Mouse (Mus musculus): ENCODE results near the gene Cavin3.
"Not testable (repeated sequence)": the region's sequence is repeated elsewhere in the genome, so short reads cannot be mapped to it uniquely, and the experiment has no call there.

The Cavin3 gene

DNA sequence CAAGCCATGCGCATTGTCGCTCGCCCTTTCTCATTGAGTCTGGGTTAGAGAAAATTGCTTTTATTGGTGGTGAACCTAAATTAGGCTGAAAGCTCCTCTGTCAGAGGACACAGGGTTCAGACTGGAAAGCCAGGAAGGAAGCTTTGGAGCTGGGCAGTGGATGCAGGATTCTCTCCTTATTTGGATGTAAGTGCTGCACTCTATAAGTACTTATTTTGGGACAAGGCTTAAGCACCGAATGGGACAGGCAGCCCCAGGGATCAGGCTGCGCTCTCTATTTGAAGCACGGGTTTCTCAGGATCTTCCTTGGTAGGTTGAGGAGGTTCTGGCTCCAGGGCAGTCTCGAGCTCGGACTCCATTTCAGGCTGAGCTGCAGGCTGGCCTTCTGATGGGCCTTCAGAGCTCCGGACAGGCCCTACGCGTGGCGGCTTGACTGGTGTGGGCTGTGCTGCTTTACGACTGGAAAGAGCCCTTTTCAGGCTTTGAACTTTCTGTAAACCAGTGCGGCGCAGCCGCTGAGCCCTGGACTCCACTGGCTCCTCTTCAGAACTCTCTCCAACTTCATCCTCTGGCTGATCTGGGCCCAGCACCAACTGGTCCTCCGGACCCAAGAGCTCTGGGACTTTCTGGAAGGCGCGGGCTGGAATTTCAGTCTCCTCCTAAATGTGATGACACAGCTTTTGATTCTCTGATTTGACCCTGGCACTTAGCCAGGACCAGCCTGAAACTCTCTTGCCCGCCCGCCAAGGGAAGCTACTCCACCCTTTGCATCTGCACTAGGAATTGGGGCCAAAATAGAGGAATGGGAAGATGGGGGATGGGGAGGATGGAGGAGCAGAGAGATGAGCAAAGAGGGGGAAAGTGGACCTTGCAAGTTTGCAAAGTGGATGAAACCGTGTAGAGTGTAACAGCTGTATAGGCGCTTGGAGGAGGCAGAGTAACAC, 1.3 kb downstream of the Cavin3 start:
- peak in 1 of 2 experiments; percentile 21 for DNase-seq (ENCODE audit: low spot score in 2 of 2)

DNA sequence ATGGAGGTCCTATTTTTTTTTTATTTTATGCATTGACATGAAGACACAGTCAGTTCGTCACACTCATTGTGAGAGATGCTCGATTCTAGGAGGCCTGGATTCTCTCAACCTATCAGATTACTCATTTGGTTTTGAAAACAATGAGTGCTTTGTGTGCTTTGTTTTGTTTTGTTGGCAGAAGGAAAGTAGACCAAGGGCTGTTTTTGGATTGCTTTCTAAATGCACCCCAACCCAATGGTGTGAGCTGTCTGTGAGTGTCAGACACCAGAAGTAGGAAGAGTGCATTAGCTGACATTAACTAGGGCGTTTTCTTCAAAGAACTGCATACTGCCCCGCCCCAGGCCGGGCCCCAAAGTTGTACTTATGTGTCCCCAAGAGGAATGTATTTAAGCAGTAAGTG, 2.0 kb downstream of the Cavin3 start:
- DNase-seq (ENCODE audit: low spot score in 2 of 2) = no peak

DNA sequence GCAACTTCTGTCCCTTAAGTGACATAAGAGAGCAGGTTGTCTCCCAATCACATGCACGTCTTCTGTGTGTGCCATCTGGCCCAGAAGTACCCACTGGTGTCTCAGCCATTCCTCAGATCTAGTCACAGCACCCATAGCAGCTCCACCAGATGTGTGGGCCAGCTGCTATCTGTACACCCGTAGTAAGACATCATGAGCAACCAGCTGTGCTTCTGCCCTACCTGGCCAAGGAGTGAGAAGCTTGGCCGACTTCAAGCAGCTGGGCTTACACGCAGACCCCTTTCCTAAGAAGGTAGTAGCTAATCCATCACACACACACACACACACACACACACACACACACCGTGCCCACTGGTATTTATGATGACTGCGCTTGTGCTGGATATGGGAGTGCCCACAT, 2.9 kb downstream of the Cavin3 start:
- no peak for DNase-seq (ENCODE audit: low spot score in 2 of 2)

DNA sequence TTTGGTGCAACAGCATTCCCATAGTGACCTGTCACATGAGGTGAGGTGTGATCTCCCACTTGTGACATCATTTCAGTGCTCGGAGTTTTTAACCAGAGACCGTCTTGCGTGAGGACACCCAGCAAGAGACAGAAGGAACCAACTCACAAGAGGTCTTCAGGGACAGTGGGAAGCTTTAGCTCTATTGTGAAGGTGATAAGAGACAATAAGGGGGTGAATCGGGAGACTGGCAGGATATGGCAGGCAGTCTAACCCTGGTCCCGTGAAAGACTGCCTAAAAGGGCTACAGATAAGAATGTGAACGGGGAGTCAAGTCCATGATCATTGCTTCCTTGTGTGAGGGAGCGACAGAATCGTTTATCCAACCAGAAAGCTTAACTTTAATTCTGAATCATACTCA, 3.8 kb downstream of the Cavin3 start:
- no peak for DNase-seq (ENCODE audit: low spot score in 2 of 2)

DNA sequence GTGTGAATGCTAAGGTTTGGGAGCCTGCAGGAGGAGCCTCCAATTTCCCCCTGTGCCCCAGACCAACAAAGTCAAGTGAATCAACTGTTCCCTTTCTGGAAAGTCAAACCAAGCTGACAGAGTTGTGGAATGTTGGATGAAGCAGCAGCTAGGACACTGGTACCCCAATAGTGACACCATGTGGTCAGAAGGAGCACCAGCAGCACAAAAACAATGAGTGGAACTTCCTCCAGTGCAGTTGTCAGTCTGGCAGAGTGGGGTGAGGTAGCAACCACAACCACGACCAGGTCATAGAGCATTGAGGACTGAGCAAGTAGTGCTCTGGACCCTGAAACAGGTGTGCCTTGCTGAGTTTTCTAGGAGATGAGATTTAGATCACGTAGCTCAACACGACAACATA, 4.3 kb downstream of the Cavin3 start:
- DNase-seq (ENCODE audit: low spot score in 2 of 2) = peak; percentile 24 to 47

DNA sequence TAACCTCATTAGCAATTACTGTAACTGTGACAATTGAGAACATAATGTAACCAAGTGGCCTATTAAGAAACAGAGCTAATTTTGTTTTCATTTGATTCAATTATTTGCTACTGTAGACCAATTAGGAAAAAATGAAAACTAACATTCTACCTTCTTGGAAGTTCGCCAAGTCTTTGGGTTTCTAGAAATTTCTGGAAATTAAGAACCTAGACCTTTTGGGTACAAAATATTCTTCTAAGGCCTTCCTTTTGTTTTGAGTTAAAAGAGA, 4.7 kb downstream of the Cavin3 start:
- no peak for DNase-seq (ENCODE audit: low spot score in 2 of 2)

DNA sequence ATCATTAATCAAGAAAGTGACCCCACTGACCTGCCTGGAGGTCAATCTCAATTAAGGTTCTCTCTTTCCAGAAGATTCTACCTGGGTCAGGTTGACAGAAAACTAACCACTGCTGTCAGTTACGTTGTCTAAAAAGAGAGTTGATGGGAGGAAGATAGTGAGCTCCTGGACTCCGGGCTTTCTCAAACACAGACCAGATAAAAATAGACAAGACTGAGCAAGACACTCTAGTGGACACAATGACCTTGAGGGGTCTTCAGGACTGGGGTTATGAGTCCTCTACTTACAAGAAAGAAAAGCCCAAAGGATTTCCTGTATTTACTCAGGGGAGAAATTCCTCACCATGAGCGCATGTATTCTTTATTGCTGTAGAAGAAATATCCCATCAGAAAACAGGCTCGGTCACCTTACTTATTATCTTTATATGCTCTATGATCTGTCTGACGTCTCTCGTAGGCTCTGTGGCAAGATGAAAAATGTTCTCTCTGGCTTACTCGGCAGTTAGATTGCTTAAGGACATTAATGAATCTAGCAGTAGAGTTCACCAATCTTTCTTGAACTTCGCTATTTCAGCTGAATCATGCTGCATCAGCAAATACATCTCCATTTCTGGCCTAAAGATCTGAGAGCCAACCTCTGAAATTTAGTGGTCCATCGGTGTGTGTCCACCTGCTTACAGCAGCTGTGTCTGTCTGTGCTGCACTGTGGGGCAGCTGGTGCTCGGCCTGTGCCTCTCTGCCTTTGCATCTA, 5.2 kb downstream of the Cavin3 start:
- DNase-seq (ENCODE audit: low spot score in 2 of 2) = no peak

DNA sequence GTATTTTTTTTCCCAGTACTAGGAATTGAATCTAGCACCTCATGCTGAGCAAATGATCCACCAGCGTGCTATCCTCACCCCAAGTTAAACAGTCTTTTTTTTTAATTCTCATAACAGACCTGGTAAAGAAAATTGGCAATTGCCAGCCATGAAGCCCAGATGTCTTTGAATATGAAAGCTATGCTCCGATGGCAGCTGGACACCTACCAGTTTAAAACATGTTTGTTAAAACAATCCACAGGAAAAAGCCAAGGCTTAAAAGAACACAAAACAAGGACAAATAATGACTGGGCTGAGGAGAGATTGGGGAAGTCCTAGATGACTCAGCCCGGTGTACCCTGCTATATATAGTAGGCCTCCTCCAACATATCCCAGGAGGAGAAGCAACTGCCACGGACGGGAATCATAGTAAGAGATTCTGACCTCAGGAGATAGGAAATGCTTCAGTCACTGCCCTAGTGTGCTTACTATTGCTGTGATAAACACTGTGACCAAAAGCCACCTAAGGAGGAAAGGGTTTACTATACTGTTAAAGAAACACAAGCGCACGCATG, 6.6 kb downstream of the Cavin3 start:
- DNase-seq (ENCODE audit: low spot score in 2 of 2) = no peak

DNA sequence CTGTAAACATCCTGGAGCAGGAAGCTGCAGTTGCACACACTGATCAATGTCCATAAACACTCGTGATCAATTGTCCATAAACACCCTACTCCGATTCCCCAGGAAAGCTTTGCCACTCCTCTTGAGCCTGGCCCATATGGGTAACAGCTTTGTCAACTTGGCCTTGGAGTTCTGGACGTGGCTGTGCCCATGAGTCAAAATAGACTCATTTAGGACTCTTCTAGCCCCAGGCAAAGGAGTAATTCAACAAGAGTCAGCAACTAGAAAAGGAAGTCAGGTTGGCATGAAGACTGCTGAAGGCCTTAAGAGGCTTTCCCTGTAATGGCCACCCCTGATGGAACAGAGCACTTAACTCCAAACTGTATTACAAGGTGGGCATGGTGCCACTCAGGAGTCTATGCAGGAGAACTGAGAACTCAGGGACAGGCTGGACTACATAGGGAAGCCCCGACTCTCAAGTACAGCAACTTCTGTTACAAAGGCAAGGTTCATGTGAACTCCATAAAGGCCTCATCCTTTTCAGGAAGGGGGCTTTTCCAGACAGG, 7.3 kb downstream of the Cavin3 start:
- no peak for DNase-seq (ENCODE audit: low spot score in 2 of 2)

DNA sequence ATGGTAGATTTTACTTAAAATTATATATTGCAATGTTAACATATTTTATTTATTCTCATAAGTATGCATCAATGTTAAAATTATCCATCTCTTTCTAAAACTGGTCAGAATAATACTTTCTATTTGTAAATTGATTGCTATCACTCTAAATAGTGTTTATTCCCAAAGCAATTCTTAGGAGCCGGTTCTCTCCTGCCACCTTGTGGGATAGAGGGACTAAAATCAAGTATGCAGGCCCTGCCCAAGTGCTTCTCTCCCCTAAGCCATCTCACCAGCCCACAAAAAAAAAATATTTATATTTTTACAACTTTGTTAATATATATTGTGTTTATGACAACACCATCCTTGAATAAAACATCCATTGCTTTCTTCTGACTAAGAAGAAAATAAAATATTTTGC, 9.5 kb downstream of the Cavin3 start:
- no peak for DNase-seq (ENCODE audit: low spot score in 2 of 2)

DNA sequence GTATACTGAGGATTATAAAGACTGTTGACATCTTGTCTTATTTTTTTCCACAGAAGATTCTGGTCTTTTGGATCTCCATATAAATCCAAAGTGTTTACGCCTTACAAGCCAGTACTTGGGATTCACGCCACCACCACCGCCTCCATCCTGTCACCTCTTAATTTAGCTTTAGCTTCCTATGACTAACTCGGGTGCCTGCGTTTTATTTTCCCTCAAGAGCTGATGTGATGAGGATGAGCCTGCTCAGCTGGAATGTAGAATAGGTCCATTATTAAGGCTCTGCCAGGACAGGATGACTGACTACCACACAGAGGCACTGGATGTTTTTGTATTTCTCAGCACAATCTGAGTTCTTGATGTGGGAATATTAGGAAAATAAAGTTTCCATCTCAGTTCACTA, 16.6 kb downstream of the Cavin3 start:
- peak; percentile 31 to 54 for DNase-seq (ENCODE audit: low spot score in 2 of 2)

DNA sequence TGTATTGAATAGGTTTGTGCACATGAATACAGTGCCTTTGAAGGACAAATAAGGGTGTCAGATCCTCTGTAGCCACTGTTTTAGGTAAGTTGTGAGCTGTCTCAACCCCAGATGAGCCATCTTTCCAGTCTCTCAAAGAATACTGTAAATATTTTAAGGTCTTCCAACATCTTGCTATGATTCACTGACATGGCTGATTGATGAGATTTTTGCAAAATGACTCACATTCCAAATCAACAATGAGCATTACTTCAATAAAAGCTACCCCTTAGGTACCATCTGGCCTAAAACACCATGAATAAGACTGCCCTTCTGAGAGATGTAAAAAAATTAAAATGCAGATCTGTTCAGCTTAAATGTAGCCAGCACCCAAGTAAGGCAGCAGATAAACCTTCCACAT, 23.6 kb downstream of the Cavin3 start:
- DNase-seq (ENCODE audit: low spot score in 2 of 2) = no peak

DNA sequence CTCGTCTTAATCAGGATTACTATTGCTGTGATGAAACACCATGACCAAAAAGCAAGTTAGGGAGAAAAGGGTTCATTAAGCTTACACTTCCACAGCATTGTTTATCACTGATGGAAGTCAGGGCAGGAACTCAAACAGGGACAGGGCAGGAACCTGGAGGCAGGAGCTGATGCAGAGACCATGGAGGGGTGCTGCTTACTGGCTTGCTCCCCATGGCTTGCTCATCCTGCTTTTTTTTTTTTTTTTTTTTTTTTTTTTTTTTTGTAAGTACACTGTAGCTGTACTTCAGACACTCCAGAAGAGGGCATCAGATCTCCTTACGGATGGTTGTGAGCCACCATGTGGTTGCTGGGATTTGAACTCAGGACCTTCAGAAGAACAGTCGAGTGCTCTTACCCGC, 28.8 kb downstream of the Cavin3 start:
- DNase-seq (ENCODE audit: low spot score in 2 of 2) = not testable (repeated sequence)

DNA sequence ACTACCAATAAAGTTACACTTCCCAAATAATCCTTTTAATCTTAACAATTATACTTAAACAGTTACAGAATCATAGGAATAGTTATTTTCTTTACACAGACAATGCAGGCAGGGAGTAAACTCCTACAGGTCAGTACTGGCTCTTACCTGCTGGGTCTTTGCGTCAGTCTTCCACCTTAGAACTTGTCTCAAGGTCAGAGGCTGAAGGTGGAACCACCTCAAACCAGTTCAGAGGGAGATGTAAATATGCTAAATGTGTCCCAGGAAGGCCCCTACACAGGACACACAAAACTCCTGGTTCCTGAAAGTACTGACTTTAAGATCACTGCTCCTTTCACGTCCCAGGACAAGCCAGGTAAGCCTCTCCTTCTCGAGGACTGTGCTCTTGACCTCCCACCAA, 37.0 kb downstream of the Cavin3 start:
- DNase-seq (ENCODE audit: low spot score in 2 of 2) = no peak

DNA sequence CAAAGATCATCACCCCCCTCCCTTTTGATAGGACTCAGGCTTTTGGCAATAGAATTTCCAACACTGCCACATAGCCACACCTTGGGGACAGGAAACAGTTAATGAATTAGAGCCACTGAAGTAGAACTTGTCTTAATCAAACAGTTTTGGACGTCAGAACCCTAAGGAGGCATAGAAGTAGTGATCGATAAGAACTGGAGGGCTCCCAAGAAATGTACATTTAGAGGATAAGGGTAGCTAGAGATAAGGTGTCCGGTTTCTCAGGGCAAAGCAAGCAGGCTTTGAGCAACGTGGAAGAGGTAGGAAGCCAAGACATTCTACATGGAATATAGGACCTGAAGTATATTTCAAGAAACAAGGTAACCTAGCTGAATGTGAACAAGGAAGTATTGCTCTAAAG, 40.7 kb downstream of the Cavin3 start:
- DNase-seq (ENCODE audit: low spot score in 2 of 2) = no peak

DNA sequence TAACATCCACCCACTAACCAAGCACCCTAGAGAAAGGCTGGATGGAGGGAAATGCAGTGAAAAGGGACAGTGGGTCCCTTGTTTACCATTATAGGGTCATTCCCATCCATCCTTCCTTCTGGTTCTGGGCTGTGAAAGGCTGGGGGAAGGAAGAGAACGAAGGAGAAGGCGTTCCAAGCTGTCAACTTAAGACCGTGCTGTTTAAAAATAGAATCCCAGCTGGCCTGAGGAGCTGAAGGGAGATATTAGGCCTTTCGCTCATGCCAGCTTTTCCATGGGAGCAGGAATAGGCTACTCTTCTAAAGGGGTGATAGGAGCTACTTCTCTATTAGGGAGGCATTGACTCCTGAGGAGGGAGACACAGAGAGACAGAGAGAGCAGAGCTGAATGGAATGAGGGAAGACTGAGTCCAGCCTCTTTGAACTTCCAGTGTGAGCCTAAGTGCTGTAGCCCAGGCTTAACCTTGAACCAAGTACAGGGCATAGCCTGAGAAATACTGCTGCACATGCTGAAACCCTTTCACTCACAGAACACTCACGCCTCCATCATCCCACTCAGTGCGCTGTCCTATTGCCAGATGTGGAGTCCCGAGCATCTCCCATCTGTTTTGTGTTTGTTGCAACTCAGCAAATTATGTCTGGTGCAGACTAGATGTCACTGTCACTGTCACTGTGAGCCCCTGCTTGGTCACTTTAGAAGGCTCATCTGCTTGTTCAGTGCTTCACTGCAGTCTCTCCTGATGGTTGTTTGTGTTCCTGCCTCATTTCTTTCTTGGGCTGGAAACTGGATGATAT, 43.9 kb downstream of the Cavin3 start:
- DNase-seq (ENCODE audit: low spot score in 2 of 2) = no peak

DNA sequence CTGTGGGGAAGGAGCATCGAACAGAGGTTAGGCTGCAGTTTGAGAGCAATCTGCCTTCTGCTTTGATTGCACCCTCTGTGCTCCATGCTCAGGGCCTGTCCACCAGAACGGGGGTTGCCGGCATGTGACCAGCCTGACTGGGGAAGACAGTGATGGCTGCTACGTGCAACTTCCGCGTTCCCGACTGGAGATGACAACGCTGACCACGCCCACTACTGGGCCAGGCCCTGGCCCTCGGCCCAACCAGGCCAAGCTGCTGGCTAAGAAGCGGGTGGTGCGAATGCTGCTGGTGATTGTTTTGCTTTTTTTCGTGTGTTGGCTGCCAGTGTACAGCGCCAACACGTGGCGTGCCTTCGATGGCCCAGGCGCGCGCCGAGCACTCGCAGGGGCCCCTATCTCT, 47.3 kb downstream of the Cavin3 start:
- no peak for DNase-seq (ENCODE audit: low spot score in 2 of 2)

DNA sequence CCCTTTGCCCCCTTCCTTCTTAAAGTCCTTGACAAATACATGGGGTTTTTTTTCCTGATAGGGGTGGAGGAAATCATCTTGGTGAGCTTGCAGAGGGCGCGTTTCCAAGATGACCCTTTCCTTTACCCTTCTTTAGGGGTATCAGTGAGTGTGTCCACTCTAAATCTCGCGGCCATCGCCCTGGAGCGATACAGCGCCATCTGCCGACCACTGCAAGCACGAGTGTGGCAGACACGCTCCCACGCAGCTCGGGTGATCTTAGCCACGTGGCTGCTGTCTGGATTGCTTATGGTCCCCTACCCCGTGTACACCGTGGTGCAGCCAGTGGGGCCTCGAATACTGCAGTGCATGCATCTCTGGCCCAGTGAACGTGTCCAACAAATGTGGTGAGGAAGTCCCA, 48.2 kb downstream of the Cavin3 start:
- DNase-seq (ENCODE audit: low spot score in 2 of 2) = no peak

DNA sequence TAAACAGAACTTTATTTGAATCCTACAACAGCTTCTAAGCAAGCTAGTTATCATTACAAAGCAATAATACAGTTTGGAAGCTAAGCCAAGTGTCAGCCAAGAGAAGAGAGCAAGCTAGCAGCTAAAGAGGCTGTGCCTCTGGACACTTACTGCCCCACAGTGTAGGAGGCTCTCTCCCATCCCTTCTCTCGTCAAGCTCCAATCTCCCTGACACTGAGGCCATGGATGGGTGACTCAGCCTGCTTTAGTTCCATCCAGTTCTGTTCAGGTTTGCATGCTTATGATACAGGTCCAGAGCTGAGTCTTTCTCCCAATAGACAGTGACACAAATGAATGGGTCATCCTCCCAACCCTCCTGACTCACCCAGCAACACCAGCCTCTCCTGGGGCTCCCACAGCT, 50.0 kb downstream of the Cavin3 start:
- no peak for DNase-seq (ENCODE audit: low spot score in 2 of 2)
